Mouse (Mus musculus): Measurements from ENCODE around the gene Lamb1.

DNA sequence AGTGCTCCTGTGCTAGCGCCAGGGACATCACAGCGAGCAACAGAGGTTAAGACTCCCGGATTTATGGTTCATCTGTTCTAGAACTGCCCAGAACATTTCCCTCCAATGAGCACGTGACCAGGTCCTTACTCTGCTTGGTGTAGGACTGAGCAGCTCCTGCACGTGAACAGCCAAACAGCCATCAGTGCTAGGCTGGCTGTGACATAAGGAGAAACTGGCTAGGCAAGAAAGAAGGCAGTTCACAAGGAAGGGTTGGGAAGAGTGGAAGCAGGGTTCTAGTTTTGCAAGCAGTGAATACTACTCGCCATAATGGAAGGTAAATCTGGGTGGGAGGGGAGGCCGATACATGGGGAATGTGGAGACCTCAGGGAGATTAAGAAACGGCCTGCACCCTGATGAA lies 10.1 kb upstream of the Lamb1 start:
- TF ChIP-seq CTCF (IDR thresholded peaks at IDR 0.05; ENCODE audit: low read depth) = no peak
- no peak for TF ChIP-seq EP300 (optimal IDR thresholded peaks at IDR 0.05)

Measured in stomach, postnatal 0 days (tissue).